Mouse (Mus musculus): ENCODE data around the gene Chrm2. TPM values are rescaled to one million over a fixed set of nuclear protein-coding genes. Genes with fewer than 3 reads are reported as not detected.

Gene Chrm2
- polyA plus RNA-seq, 1 experiment = not detected

- Histone ChIP-seq H3K4me3 (ENCODE audit: insufficient read depth, low read depth, low read length) (no peak overlapping the region), H3K27ac (replicated peaks; ENCODE audit: low read depth, low read length) (no peak overlapping the region), H3K4me1 (ENCODE audit: control insufficient read depth, insufficient read depth, insufficient read length, low read length) (no peaks in the 10 kb centered on the region)
Observed at GRCm38 (mm10) chr6:36457015-36457414, 69.1 kb downstream of the Chrm2 start.

DNA sequence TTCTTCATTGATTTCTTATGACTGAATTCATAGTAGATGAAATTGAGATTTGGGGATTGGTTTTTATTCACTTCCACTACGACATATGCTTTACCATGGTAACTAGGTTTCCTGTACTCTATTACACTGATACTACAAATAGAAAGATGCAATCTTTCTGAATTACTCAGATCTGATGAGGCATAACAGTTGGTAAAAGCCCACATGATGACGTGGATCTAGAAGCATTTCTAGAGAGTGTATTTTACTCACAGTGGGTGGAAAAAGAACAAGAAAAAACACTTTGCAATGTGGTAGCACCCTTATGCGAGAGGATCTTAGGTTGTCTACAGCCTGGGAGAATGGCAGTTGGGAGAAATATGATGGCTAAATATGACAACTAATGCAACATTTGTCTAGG, 76.1 kb downstream of the Chrm2 start:
- Histone ChIP-seq H3K27ac (replicated peaks; ENCODE audit: low read depth, low read length) (no peak overlapping the region), H3K4me3 (ENCODE audit: insufficient read depth, low read depth, low read length) (no peak overlapping the region), H3K4me1 (ENCODE audit: control insufficient read depth, insufficient read depth, insufficient read length, low read length) (no peaks in the 10 kb centered on the region)

DNA sequence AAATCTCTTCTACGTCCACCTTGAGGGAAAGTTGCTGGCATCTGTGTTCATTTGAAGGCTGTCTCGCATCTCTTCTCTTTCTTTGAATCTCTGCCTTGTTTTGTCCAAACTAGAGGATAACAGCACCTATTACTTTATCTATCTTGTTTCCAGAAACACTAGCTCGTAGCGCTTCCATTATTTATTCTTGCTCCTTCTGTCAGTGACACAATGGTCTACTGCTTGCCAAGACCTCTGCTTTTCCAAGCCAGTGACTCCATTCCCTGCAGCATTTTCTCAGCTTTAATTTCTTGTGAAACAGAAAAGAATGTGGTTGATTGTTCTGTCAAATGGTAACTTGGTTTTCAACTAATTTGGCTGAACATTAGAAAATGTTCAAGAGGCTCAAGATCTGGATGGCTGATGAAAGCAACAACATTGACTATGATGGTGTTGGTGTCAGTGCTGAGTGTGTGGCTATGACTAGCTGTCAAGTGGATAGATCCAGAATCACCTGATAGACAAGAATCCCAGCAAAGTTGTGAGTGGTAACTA, 96.3 kb downstream of the Chrm2 start:
- Histone ChIP-seq H3K4me1 (ENCODE audit: control insufficient read depth, insufficient read depth, insufficient read length, low read length) (no peaks in the 10 kb centered on the region), H3K4me3 (ENCODE audit: insufficient read depth, low read depth, low read length) (no peak overlapping the region), H3K27ac (replicated peaks; ENCODE audit: low read depth, low read length) (no peak overlapping the region)

GRCm38 (mm10) chr6:36507008-36507663, 119.3 kb downstream of the Chrm2 start:
- no peak overlapping the region for H3K27ac ChIP-seq (replicated peaks; ENCODE audit: low read depth, low read length)
- H3K4me1 ChIP-seq (ENCODE audit: control insufficient read depth, insufficient read depth, insufficient read length, low read length) = no peaks in the 10 kb centered on the region
- no peak overlapping the region for H3K4me3 ChIP-seq (ENCODE audit: insufficient read depth, low read depth, low read length)

DNA sequence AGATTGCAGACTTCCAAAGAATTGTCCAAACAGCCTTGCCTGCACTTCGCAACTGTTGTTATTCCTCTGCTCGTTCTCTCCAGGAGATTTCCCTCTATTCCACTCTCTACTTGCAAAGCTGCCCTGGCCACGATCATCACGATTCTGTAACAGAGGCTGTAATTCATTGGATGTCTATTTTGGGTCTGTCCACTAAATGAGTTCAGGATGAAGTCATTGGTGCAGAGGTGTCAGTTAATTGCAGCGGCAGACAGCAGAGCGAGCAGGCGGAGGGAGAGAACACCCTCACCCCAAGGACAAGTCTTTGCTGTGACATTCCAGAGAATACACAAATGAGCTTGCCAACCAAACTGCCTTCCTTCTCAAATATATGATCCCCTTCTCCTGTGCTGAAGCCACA, 120.1 kb downstream of the Chrm2 start:
- no peak overlapping the region for H3K27ac ChIP-seq (replicated peaks; ENCODE audit: low read depth, low read length)
- H3K4me3 ChIP-seq (ENCODE audit: insufficient read depth, low read depth, low read length) = no peak overlapping the region
- no peaks in the 10 kb centered on the region for H3K4me1 ChIP-seq (ENCODE audit: control insufficient read depth, insufficient read depth, insufficient read length, low read length)

DNA sequence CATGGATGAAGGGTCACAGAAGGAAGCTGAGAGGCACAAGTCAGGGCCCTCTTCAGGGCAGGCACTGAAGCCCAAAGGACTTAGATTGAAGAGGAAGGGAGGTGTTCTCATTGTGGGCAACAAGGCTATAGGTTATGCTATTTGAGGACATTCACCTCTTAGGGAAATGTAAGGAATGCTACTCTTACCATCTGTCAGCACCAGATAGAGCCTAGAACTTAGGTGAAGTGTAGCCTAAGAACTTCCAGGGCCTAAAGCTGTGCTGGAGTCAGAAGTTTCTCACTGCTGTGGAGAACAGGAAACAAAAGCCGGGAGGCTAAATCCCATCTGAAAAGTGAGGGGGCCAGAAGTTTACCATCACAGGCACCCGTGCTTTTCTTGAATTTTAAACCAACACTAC, 120.6 kb downstream of the Chrm2 start:
- Histone ChIP-seq H3K27ac (replicated peaks; ENCODE audit: low read depth, low read length) (no peak overlapping the region), H3K4me1 (ENCODE audit: control insufficient read depth, insufficient read depth, insufficient read length, low read length) (no peaks in the 10 kb centered on the region), H3K4me3 (ENCODE audit: insufficient read depth, low read depth, low read length) (no peak overlapping the region)

GRCm38 (mm10) chr6:36516508-36516907, 128.6 kb downstream of the Chrm2 start:
- H3K27ac ChIP-seq (replicated peaks; ENCODE audit: low read depth, low read length) = no peak overlapping the region
- no peaks in the 10 kb centered on the region for H3K4me1 ChIP-seq (ENCODE audit: control insufficient read depth, insufficient read depth, insufficient read length, low read length)
- no peak overlapping the region for H3K4me3 ChIP-seq (ENCODE audit: insufficient read depth, low read depth, low read length)

GRCm38 (mm10) chr6:36517242-36517641, 129.4 kb downstream of the Chrm2 start:
- H3K4me3 ChIP-seq (ENCODE audit: insufficient read depth, low read depth, low read length) = no peak overlapping the region
- H3K4me1 ChIP-seq (ENCODE audit: control insufficient read depth, insufficient read depth, insufficient read length, low read length) = no peaks in the 10 kb centered on the region
- H3K27ac ChIP-seq (replicated peaks; ENCODE audit: low read depth, low read length) = no peak overlapping the region

GRCm38 (mm10) chr6:36523599-36523998, 135.7 kb downstream of the Chrm2 start:
- no peaks in the 10 kb centered on the region for H3K4me1 ChIP-seq (ENCODE audit: control insufficient read depth, insufficient read depth, insufficient read length, low read length)
- no peak overlapping the region for H3K27ac ChIP-seq (replicated peaks; ENCODE audit: low read depth, low read length)
- no peak overlapping the region for H3K4me3 ChIP-seq (ENCODE audit: insufficient read depth, low read depth, low read length)

- no peaks in the 10 kb centered on the region for H3K4me1 ChIP-seq (ENCODE audit: control insufficient read depth, insufficient read depth, insufficient read length, low read length)
- no peak overlapping the region for H3K4me3 ChIP-seq (ENCODE audit: insufficient read depth, low read depth, low read length)
- H3K27ac ChIP-seq (replicated peaks; ENCODE audit: low read depth, low read length) = no peak overlapping the region
Observed at GRCm38 (mm10) chr6:36528509-36528908, 140.6 kb downstream of the Chrm2 start.

DNA sequence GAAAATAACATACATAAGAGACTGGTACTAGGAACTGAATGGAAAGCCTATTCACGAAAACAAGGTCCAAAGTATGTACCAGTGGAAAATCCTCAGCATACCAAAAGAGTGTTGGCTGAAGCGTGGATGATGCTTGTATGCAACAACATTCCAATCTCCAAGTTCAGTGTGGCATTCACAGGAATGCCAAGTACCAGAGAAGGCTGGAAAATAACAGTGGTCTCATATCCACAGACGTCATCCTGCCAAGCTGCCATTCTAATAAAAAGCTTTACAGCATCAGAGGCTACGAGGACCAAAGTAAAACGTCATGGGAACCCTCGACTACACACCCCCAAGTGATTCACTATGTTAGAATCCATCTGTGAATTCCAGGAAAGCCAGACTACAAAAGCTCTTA, 153.4 kb downstream of the Chrm2 start:
- no peaks in the 10 kb centered on the region for H3K4me1 ChIP-seq (ENCODE audit: control insufficient read depth, insufficient read depth, insufficient read length, low read length)
- no peak overlapping the region for H3K4me3 ChIP-seq (ENCODE audit: insufficient read depth, low read depth, low read length)
- no peak overlapping the region for H3K27ac ChIP-seq (replicated peaks; ENCODE audit: low read depth, low read length)

- Histone ChIP-seq H3K4me3 (ENCODE audit: insufficient read depth, low read depth, low read length) (no peak overlapping the region), H3K4me1 (ENCODE audit: control insufficient read depth, insufficient read depth, insufficient read length, low read length) (no peaks in the 10 kb centered on the region), H3K27ac (replicated peaks; ENCODE audit: low read depth, low read length) (no peak overlapping the region)
Observed at GRCm38 (mm10) chr6:36566886-36567285, 179.0 kb downstream of the Chrm2 start.

Measured in brown adipose tissue, adult 24 weeks (tissue).